Mouse (Mus musculus): ENCODE results near the gene Nav2. TPM values are rescaled to one million over a fixed set of nuclear protein-coding genes. Genes with fewer than 3 reads are reported as not detected.
A peak's percentile ranks its signal among the peaks of the same experiment; 100 is the strongest.

Gene Nav2
- polyA plus RNA-seq, 1 experiment from 2014 or later = 22.5 TPM

GRCm38 (mm10) chr7:49191081-49191678 is 282.7 kb downstream of the Nav2 start:
- 25% methylated on average over 7 of the region's 7 CpGs for WGBS

GRCm38 (mm10) chr7:49192061-49192695 is 283.7 kb downstream of the Nav2 start:
- Histone ChIP-seq H3K27ac (replicated peaks; ENCODE audit: low read depth, low read length) (peak overlapping the region; percentile 78), H3K4me1 (ENCODE audit: control insufficient read depth, insufficient read depth, low read length) (peaks cover 32% of the 10 kb centered on the region), H3K9me3 (ENCODE audit: control insufficient read depth, low read length) (no peaks in the 10 kb centered on the region), H3K27me3 (ENCODE audit: control insufficient read depth, insufficient read depth, low read length) (no peaks in the 10 kb centered on the region), H3K4me2 (ENCODE audit: low read length) (no peak overlapping the region), H3K36me3 (ENCODE audit: control insufficient read depth, insufficient read depth, low read length) (no peaks in the 10 kb centered on the region), H3K4me3 (replicated peaks; ENCODE audit: low read depth, low read length) (no peak overlapping the region), H3K9ac (replicated peaks; ENCODE audit: low read length) (no peak overlapping the region)
- DNase-seq = no peak
- WGBS = 90% methylated on average over 2 of the region's 2 CpGs
- ATAC-seq (ENCODE audit: low FRiP score, low TSS enrichment) = no peak

More at GRCm38 (mm10) chr7:49191081-49191678, 282.7 kb downstream of the Nav2 start:
- no peak overlapping the region; the same call in 1 of the 2 replicates for H3K9ac ChIP-seq (replicated peaks; ENCODE audit: low read length)
- peak overlapping the region; percentile 39 for H3K4me2 ChIP-seq (ENCODE audit: low read length)
- H3K27me3 ChIP-seq (ENCODE audit: control insufficient read depth, insufficient read depth, low read length) = no peaks in the 10 kb centered on the region
- ATAC-seq (ENCODE audit: low FRiP score, low TSS enrichment) = peak; percentile 54
- DNase-seq = peak; percentile 66
- no peaks in the 10 kb centered on the region for H3K36me3 ChIP-seq (ENCODE audit: control insufficient read depth, insufficient read depth, low read length)
- H3K4me3 ChIP-seq (replicated peaks; ENCODE audit: low read depth, low read length) = no peak overlapping the region
- no peaks in the 10 kb centered on the region for H3K9me3 ChIP-seq (ENCODE audit: control insufficient read depth, low read length)
- H3K4me1 ChIP-seq (ENCODE audit: control insufficient read depth, insufficient read depth, low read length) = peaks cover 39% of the 10 kb centered on the region
- peak overlapping the region; percentile 78 for H3K27ac ChIP-seq (replicated peaks; ENCODE audit: low read depth, low read length)

- peaks cover 28% of the 10 kb centered on the region for H3K4me1 ChIP-seq (ENCODE audit: control insufficient read depth, insufficient read depth, low read length)
- no peak overlapping the region for H3K4me3 ChIP-seq (replicated peaks; ENCODE audit: low read depth, low read length)
- no peak overlapping the region for H3K4me2 ChIP-seq (ENCODE audit: low read length)
- 74% methylated on average over 5 of the region's 5 CpGs for WGBS
- no peak for ATAC-seq (ENCODE audit: low FRiP score, low TSS enrichment)
- no peak for DNase-seq
- H3K9ac ChIP-seq (replicated peaks; ENCODE audit: low read length) = no peak overlapping the region
- no peak overlapping the region for H3K27ac ChIP-seq (replicated peaks; ENCODE audit: low read depth, low read length)
- H3K9me3 ChIP-seq (ENCODE audit: control insufficient read depth, low read length) = no peaks in the 10 kb centered on the region
- no peaks in the 10 kb centered on the region for H3K36me3 ChIP-seq (ENCODE audit: control insufficient read depth, insufficient read depth, low read length)
- no peaks in the 10 kb centered on the region for H3K27me3 ChIP-seq (ENCODE audit: control insufficient read depth, insufficient read depth, low read length)
Observed at GRCm38 (mm10) chr7:49195711-49196147, 287.2 kb downstream of the Nav2 start.

- 24% methylated on average over 6 of the region's 6 CpGs for WGBS
- DNase-seq (peak; percentile 44), ATAC-seq (ENCODE audit: low FRiP score, low TSS enrichment) (peak; percentile 24; the same call in 1 of the 2 replicates)
- Histone ChIP-seq H3K4me3 (replicated peaks; ENCODE audit: low read depth, low read length) (no peak overlapping the region), H3K27ac (replicated peaks; ENCODE audit: low read depth, low read length) (0 out of 2 replicates have a peak overlapping the region, but pooled peaks have one; percentile 34), H3K9me3 (ENCODE audit: control insufficient read depth, low read length) (no peaks in the 10 kb centered on the region), H3K4me2 (ENCODE audit: low read length) (no peak overlapping the region), H3K36me3 (ENCODE audit: control insufficient read depth, insufficient read depth, low read length) (no peaks in the 10 kb centered on the region), H3K9ac (replicated peaks; ENCODE audit: low read length) (no peak overlapping the region), H3K4me1 (ENCODE audit: control insufficient read depth, insufficient read depth, low read length) (peaks cover 16% of the 10 kb centered on the region), H3K27me3 (ENCODE audit: control insufficient read depth, insufficient read depth, low read length) (no peaks in the 10 kb centered on the region)
Observed at GRCm38 (mm10) chr7:49199366-49199765, 290.9 kb downstream of the Nav2 start.

- Histone ChIP-seq H3K9ac (replicated peaks; ENCODE audit: low read length) (no peak overlapping the region), H3K4me2 (ENCODE audit: low read length) (no peak overlapping the region), H3K9me3 (ENCODE audit: control insufficient read depth, low read length) (no peaks in the 10 kb centered on the region), H3K4me1 (ENCODE audit: control insufficient read depth, insufficient read depth, low read length) (peaks cover 16% of the 10 kb centered on the region), H3K27me3 (ENCODE audit: control insufficient read depth, insufficient read depth, low read length) (no peaks in the 10 kb centered on the region), H3K27ac (replicated peaks; ENCODE audit: low read depth, low read length) (no peak overlapping the region), H3K4me3 (replicated peaks; ENCODE audit: low read depth, low read length) (no peak overlapping the region), H3K36me3 (ENCODE audit: control insufficient read depth, insufficient read depth, low read length) (no peaks in the 10 kb centered on the region)
- DNase-seq = no peak
- WGBS = 90% methylated on average over 6 of the region's 6 CpGs
- no peak for ATAC-seq (ENCODE audit: low FRiP score, low TSS enrichment)
Observed at GRCm38 (mm10) chr7:49200270-49200669, 291.8 kb downstream of the Nav2 start.

GRCm38 (mm10) chr7:49202971-49203370 is 294.5 kb downstream of the Nav2 start:
- 84% methylated on average over 4 of the region's 4 CpGs for WGBS
- no peak for ATAC-seq (ENCODE audit: low FRiP score, low TSS enrichment)

GRCm38 (mm10) chr7:49204856-49205255 is 296.3 kb downstream of the Nav2 start:
- H3K4me1 ChIP-seq (ENCODE audit: control insufficient read depth, insufficient read depth, low read length) = peaks cover 16% of the 10 kb centered on the region
- H3K27me3 ChIP-seq (ENCODE audit: control insufficient read depth, insufficient read depth, low read length) = no peaks in the 10 kb centered on the region
- no peak overlapping the region for H3K4me3 ChIP-seq (replicated peaks; ENCODE audit: low read depth, low read length)
- H3K9ac ChIP-seq (replicated peaks; ENCODE audit: low read length) = no peak overlapping the region
- H3K27ac ChIP-seq (replicated peaks; ENCODE audit: low read depth, low read length) = no peak overlapping the region
- no peak for DNase-seq
- no peak for ATAC-seq (ENCODE audit: low FRiP score, low TSS enrichment)
- 84% methylated on average over 3 of the region's 3 CpGs for WGBS
- H3K9me3 ChIP-seq (ENCODE audit: control insufficient read depth, low read length) = no peaks in the 10 kb centered on the region
- no peaks in the 10 kb centered on the region for H3K36me3 ChIP-seq (ENCODE audit: control insufficient read depth, insufficient read depth, low read length)
- no peak overlapping the region for H3K4me2 ChIP-seq (ENCODE audit: low read length)

More at GRCm38 (mm10) chr7:49202971-49203370, 294.5 kb downstream of the Nav2 start:
- Histone ChIP-seq H3K27me3 (ENCODE audit: control insufficient read depth, insufficient read depth, low read length) (no peaks in the 10 kb centered on the region), H3K4me1 (ENCODE audit: control insufficient read depth, insufficient read depth, low read length) (peaks cover 16% of the 10 kb centered on the region), H3K9ac (replicated peaks; ENCODE audit: low read length) (no peak overlapping the region), H3K36me3 (ENCODE audit: control insufficient read depth, insufficient read depth, low read length) (no peaks in the 10 kb centered on the region), H3K27ac (replicated peaks; ENCODE audit: low read depth, low read length) (no peak overlapping the region), H3K9me3 (ENCODE audit: control insufficient read depth, low read length) (no peaks in the 10 kb centered on the region), H3K4me3 (replicated peaks; ENCODE audit: low read depth, low read length) (no peak overlapping the region), H3K4me2 (ENCODE audit: low read length) (no peak overlapping the region)
- DNase-seq = no peak

- Histone ChIP-seq H3K27ac (replicated peaks; ENCODE audit: low read depth, low read length) (no peak overlapping the region), H3K4me2 (ENCODE audit: low read length) (no peak overlapping the region), H3K27me3 (ENCODE audit: control insufficient read depth, insufficient read depth, low read length) (no peaks in the 10 kb centered on the region), H3K9ac (replicated peaks; ENCODE audit: low read length) (no peak overlapping the region), H3K4me1 (ENCODE audit: control insufficient read depth, insufficient read depth, low read length) (peaks cover 12% of the 10 kb centered on the region), H3K4me3 (replicated peaks; ENCODE audit: low read depth, low read length) (no peak overlapping the region), H3K36me3 (ENCODE audit: control insufficient read depth, insufficient read depth, low read length) (no peaks in the 10 kb centered on the region), H3K9me3 (ENCODE audit: control insufficient read depth, low read length) (no peaks in the 10 kb centered on the region)
- ATAC-seq (ENCODE audit: low FRiP score, low TSS enrichment) (no peak), DNase-seq (no peak)
- WGBS = 90% methylated on average over 1 of the region's 1 CpGs
Observed at GRCm38 (mm10) chr7:49205551-49205950, 297.0 kb downstream of the Nav2 start.
